In genomic region chr7:99352526-99353400, GRCm38 (mm10) we compare ENCODE assay signal across 8 mouse cellular contexts. TPM values are rescaled to one million over a fixed set of nuclear protein-coding genes. Genes with fewer than 3 reads are reported as not detected.
DNase-seq lines count a peak whose midpoint lies in the region; ATAC-seq lines count a peak whose summit lies in the region.

TSS of gene Serpinh1 (minus strand) at chr7:99353239.

- under 1% methylated on average over 35 of the region's 35 CpGs for WGBS in embryonic facial prominence, embryonic 12.5 days
- WGBS in liver, embryonic 11.5 days: 2% methylated on average over 35 of the region's 35 CpGs
- WGBS in neural tube, embryonic 12.5 days: 1% methylated on average over 35 of the region's 35 CpGs

- peak within 1 kb of the TSS; percentile 86 for H3K4me2 ChIP-seq in embryonic facial prominence, embryonic 12.5 days (replicated peaks)
- H3K4me2 ChIP-seq in liver, embryonic 11.5 days: peak within 1 kb of the TSS; percentile 57
- H3K4me2 ChIP-seq in neural tube, embryonic 12.5 days (replicated peaks): peak within 1 kb of the TSS; percentile 73

- peak within 1 kb of the TSS; percentile 80 for H3K4me3 ChIP-seq in embryonic facial prominence, embryonic 12.5 days
- peak within 1 kb of the TSS; percentile 57 for H3K4me3 ChIP-seq in liver, embryonic 11.5 days (ENCODE audit: low read depth, low read length)
- peak within 1 kb of the TSS; percentile 44 for H3K4me3 ChIP-seq in neural tube, embryonic 12.5 days

- no peaks in the 10 kb centered on the region for H3K27me3 ChIP-seq in embryonic facial prominence, embryonic 12.5 days
- H3K27me3 ChIP-seq in liver, embryonic 11.5 days (replicated peaks; ENCODE audit: control insufficient read depth, insufficient read depth, low read length): peaks cover 15% of the 10 kb centered on the region
- H3K27me3 ChIP-seq in neural tube, embryonic 12.5 days (replicated peaks): no peaks in the 10 kb centered on the region

- H3K36me3 ChIP-seq in embryonic facial prominence, embryonic 12.5 days: peaks cover 28% of the 10 kb centered on the region
- peaks cover 9% of the 10 kb centered on the region for H3K36me3 ChIP-seq in liver, embryonic 11.5 days (ENCODE audit: control insufficient read depth, insufficient read depth, low read length)
- peaks cover 17% of the 10 kb centered on the region for H3K36me3 ChIP-seq in neural tube, embryonic 12.5 days

- H3K27ac ChIP-seq in embryonic facial prominence, embryonic 12.5 days: peak within 1 kb of the TSS; percentile 99
- peak within 1 kb of the TSS; percentile 83 for H3K27ac ChIP-seq in liver, embryonic 11.5 days (ENCODE audit: low read depth, low read length)
- H3K27ac ChIP-seq in neural tube, embryonic 12.5 days: peak within 1 kb of the TSS; percentile 82

- DNase-seq in left cerebral cortex, adult 18-20 months (ENCODE audit: low spot score in 2 of 2): peak in 1 of 2 experiments; percentile 13
- DNase-seq in left cerebral cortex, adult 11 months (ENCODE audit: low spot score): no peak
- peak; percentile 95 to 96 for DNase-seq in heart, adult 9 months (ENCODE audit: low spot score in 2 of 2)
- DNase-seq in kidney, adult 8-10 months: peak; percentile 87 to 92
- DNase-seq in liver, embryonic 11.5 days (ENCODE audit: low spot score): peak; percentile 78
- peak; percentile 79 to 89 for DNase-seq in urinary bladder, postnatal 36 days (ENCODE audit: low spot score in 2 of 2)

- peak; percentile 85 for ATAC-seq in embryonic facial prominence, embryonic 12.5 days (ENCODE audit: insufficient number of reproducible peaks, insufficient read depth, low FRiP score, low TSS enrichment)
- peak; percentile 68 for ATAC-seq in liver, embryonic 11.5 days (replicated peaks; ENCODE audit: low FRiP score)
- peak; percentile 45; the same call in 1 of the 2 replicates for ATAC-seq in neural tube, embryonic 12.5 days (ENCODE audit: low FRiP score, low read depth)

- no peaks in the 10 kb centered on the region for H3K9me3 ChIP-seq in embryonic facial prominence, embryonic 12.5 days
- no peaks in the 10 kb centered on the region for H3K9me3 ChIP-seq in liver, embryonic 11.5 days (ENCODE audit: control insufficient read depth, low read length)
- no peaks in the 10 kb centered on the region for H3K9me3 ChIP-seq in neural tube, embryonic 12.5 days

- peak within 1 kb of the TSS; percentile 98 for H3K9ac ChIP-seq in embryonic facial prominence, embryonic 12.5 days
- peak within 1 kb of the TSS; percentile 64 for H3K9ac ChIP-seq in liver, embryonic 11.5 days (ENCODE audit: low read depth, low read length)
- H3K9ac ChIP-seq in neural tube, embryonic 12.5 days: peak within 1 kb of the TSS; percentile 74

- H3K4me1 ChIP-seq in embryonic facial prominence, embryonic 12.5 days: peaks cover 66% of the 10 kb centered on the region
- peaks cover 21% of the 10 kb centered on the region for H3K4me1 ChIP-seq in liver, embryonic 11.5 days (replicated peaks; ENCODE audit: control insufficient read depth, insufficient read depth, low read length)
- H3K4me1 ChIP-seq in neural tube, embryonic 12.5 days: peaks cover 72% of the 10 kb centered on the region

RNA-seq across cellular contexts. Expression of gene Serpinh1, which starts in this region (rescaled TPM):
- 10 to 100 TPM; 20.2 to 23.6 TPM for total RNA-seq in left cerebral cortex, adult 18-20 months (2021)
- 1,388 and 1,403 TPM in 2 replicates for polyA plus RNA-seq in embryonic facial prominence, embryonic 12.5 days (2016; fragmentation: Nextera tagmentation; extraction: Ambion mirVana)
- 224 and 232 TPM in 2 replicates for polyA plus RNA-seq in liver, embryonic 11.5 days (2014; fragmentation: Nextera tagmentation; extraction: Ambion mirVana)
- 640 and 651 TPM in 2 replicates for polyA plus RNA-seq in neural tube, embryonic 12.5 days (2016; fragmentation: Nextera tagmentation; extraction: Ambion mirVana)
